Mouse (Mus musculus) neural tube, embryonic 14.5 days (tissue): ENCODE results near the gene Gm49450. TPM values are rescaled to one million over a fixed set of nuclear protein-coding genes. Genes with fewer than 3 reads are reported as not detected.
A peak's percentile ranks its signal among the peaks of the same experiment; 100 is the strongest.

Source experiments
- ATAC-seq: fragments of 200-750 bp; cut with Nextera tagmentation; 2 replicates; pipeline ENCODE4 v1.8.0; 2017; ENCODE audit warnings: low read depth, mild to moderate bottlenecking, moderate TSS enrichment, moderate library complexity
- H3K27ac ChIP-seq: fragments of 300-500 bp; sonication (generic); 2 replicates; pipeline ENCODE4 v1.5.1; 2014; ENCODE audit warnings: low read depth, mild to moderate bottlenecking, control low read depth, low read length, moderate library complexity, mixed read lengths
- H3K27me3 ChIP-seq: fragments of 300-500 bp; sonication (generic); 2 replicates; pipeline ENCODE4 v1.6.1; 2014; ENCODE audit warnings: low read length; ENCODE audit not compliant: control insufficient read depth, insufficient read depth
- H3K36me3 ChIP-seq: fragments of 300-500 bp; sonication (generic); 2 replicates; pipeline ENCODE4 v1.6.1; 2014; ENCODE audit warnings: low read length, mixed read lengths; ENCODE audit not compliant: control insufficient read depth, insufficient read depth
- H3K4me1 ChIP-seq: fragments of 300-500 bp; sonication (generic); 2 replicates; pipeline ENCODE4 v1.6.1; 2014; ENCODE audit warnings: low read length; ENCODE audit not compliant: control insufficient read depth, insufficient read depth
- H3K4me2 ChIP-seq: fragments of 300-500 bp; sonication (generic); 2 replicates; pipeline ENCODE4 v1.6.1; 2014; ENCODE audit warnings: mild to moderate bottlenecking, low read depth, low read length, control low read depth
- H3K4me3 ChIP-seq: fragments of 300-500 bp; sonication (generic); 2 replicates; pipeline ENCODE4 v1.5.1; 2014; ENCODE audit warnings: low read depth, low read length, control low read depth, mixed read lengths
- H3K9ac ChIP-seq: fragments of 300-500 bp; sonication (generic); replicated peaks from 2 replicates; pipeline ENCODE4 v1.6.1; 2014; ENCODE audit warnings: low read depth, mild to moderate bottlenecking, control low read depth, low read length, mixed read lengths
- H3K9me3 ChIP-seq: fragments of 300-500 bp; sonication (generic); 2 replicates; pipeline ENCODE4 v1.6.1; 2016; ENCODE audit warnings: low read length; ENCODE audit not compliant: control insufficient read depth
- WGBS: fragments of 180-500 bp; shearing (Covaris S2); extraction: QIAGEN DNeasy Blood & Tissue Kit; methylation state at CpG from one replicate; pipeline ENCODE4 v1.1.7; 2014; 5-methylcytosine and 5-hydroxymethylcytosine counted together
- polyA plus RNA-seq: library from polyadenylated mRNA; unstranded; fragments of >200 nt; fragmentation: Nextera tagmentation; extraction: Ambion mirVana; gene quantifications from 2 replicates; pipeline ENCODE4 v1.2.1, GENCODE M21; 2014

Gm49450 gene
- polyA plus RNA-seq, 1 experiment from 2014 or later = not detected

DNA sequence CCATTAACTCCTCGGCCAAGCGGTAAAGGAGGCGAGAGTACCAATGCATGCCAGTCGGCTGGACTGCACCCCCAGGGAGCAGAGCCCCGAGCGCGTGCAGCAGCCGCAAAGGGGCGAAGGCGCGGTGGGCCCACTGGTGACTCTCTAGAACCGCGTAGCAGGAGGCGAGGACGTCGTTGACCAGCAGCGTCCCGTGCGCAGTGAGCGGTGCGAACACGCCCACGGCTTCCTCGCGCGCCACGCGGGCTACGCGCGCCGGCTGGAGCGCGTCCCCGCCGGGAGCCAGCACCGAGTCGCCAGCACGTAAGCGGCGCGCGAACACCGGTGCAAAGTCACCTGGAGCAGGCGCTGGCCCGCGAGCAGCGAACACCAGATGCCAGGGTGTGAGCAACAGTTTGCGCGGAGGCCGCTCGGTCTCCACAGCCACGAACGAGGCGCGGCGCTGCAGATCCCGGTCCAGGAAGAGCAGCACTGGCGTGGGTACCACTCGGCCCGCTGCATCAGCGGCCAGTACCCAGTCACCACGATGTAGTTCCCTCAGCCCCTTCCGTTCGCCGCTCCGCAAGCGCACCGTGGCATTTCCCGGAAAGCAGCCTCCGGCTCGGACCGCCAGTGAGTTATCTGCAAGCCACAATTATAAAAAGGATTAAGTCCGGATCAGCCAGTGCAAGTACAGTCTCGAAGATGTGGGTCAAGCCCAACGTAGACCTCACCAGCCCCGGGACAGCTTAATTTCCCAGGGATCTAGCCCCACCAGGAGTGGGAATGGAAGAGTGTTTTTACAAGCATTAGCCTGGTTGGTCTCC lies 59.2 kb downstream of the Gm49450 start, which contains the start of gene Rhebl1:
Rhebl1 (minus strand) TSS at position 601 of the 806 bp plus-strand sequence.
- Histone ChIP-seq H3K9me3 (no peaks in the 10 kb centered on the region), H3K4me1 (peaks cover 14% of the 10 kb centered on the region), H3K4me2 (peak within 1 kb of the TSS; percentile 92), H3K27me3 (peaks cover 54% of the 10 kb centered on the region), H3K9ac (peak within 1 kb of the TSS; percentile 44), H3K4me3 (peak within 1 kb of the TSS; percentile 41), H3K27ac (no peak within 1 kb of the TSS), H3K36me3 (no peaks in the 10 kb centered on the region)
- ATAC-seq = no peak
- WGBS = under 1% methylated on average over 67 of the region's 77 CpGs

DNA sequence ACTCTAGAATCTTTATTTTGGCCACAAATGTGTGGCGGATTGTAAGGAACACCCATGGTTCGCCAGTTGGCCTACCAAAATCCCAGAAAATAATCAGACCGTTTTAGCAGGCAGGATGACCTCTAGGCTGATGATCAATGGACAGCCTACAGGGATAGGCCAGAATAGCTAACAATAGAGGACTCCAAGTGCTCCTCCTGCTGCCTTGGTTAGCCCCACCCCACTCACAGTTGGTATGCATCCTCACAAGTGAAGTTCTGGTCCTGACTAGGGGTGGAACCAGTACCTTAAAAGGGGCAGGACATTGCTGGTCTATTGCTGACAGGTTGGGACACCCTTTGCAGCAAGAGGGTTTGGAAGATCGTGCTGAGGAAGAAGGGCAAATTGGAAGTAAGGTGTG lies 60.3 kb downstream of the Gm49450 start:
- no peak overlapping the region for H3K9ac ChIP-seq
- no peaks in the 10 kb centered on the region for H3K36me3 ChIP-seq
- no peaks in the 10 kb centered on the region for H3K9me3 ChIP-seq
- no peak overlapping the region for H3K4me3 ChIP-seq
- H3K27ac ChIP-seq = no peak overlapping the region
- no peak overlapping the region for H3K4me2 ChIP-seq
- peaks cover 48% of the 10 kb centered on the region for H3K27me3 ChIP-seq
- H3K4me1 ChIP-seq = peaks cover 14% of the 10 kb centered on the region
- WGBS = 39% methylated on average over 4 of the region's 4 CpGs
- ATAC-seq = no peak

DNA sequence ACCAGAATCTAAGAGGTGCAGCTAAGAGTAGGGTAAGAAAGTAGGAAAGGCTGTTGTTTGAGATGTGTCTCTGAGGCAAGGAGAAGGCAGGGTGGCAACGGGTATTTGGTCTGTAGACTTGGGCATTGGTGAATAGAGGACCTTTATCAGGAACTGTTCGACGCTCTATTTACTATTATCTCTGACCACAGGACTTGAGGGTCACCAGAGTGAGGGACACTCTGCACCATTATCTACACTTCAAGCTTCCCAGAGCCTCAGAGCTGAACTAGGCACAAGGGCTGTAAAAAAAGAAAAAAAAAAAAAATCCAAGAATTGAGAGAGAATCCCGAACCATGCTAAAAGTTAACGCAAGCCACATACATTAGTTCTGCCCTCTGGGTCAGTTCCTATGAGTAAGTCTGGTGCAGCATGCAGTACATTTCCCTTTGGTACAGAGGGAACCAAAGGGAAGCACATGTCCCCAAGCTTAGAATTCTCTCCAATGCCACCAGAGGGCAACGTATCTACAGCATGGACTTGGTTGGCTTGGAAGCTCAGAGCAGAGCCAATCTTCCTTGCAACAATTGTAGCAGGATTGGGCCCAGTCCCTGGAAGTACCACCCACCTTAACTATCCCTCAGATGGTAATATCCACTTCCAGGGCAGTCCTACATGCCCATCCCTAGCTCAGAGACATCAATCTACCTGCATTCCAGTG lies 61.3 kb downstream of the Gm49450 start:
- Histone ChIP-seq H3K9ac (no peak overlapping the region), H3K27ac (no peak overlapping the region), H3K9me3 (no peaks in the 10 kb centered on the region), H3K4me3 (no peak overlapping the region), H3K4me2 (no peak overlapping the region), H3K27me3 (peaks cover 44% of the 10 kb centered on the region), H3K4me1 (peaks cover 14% of the 10 kb centered on the region), H3K36me3 (no peaks in the 10 kb centered on the region)
- ATAC-seq = peak; percentile 72; the same call in 1 of the 2 replicates
- 44% methylated on average over 6 of the region's 6 CpGs for WGBS

DNA sequence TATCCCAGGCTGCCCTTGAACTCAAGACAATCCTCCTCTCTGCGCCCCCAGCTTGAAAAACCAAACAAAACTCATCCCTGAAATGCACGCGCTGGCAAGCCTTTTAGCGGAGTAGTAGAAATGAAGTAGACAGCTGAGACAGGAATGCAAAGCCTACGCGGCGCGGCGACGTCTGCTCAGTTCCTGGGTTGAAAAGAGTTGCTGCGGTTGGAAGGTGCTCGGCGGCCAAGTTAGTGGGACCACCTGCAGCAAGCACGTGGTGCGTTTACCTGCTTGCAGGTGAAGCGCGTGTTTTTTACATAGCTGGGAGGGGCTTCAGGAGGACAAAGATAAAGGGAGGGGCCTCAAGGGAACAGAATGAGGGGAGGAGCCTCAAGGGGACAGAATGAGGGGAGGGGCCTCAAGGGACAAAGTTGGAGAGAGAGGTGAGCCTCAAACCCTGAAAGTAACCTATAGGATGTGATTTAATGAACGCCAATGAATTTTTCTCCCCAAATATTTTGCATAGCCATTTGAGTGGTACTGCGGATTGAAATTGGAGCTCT lies 62.1 kb downstream of the Gm49450 start:
- WGBS = 12% methylated on average over 19 of the region's 19 CpGs
- Histone ChIP-seq H3K4me2 (no peak overlapping the region), H3K4me3 (no peak overlapping the region), H3K36me3 (no peaks in the 10 kb centered on the region), H3K27ac (no peak overlapping the region), H3K9ac (no peak overlapping the region), H3K27me3 (peaks cover 38% of the 10 kb centered on the region), H3K4me1 (peaks cover 14% of the 10 kb centered on the region), H3K9me3 (no peaks in the 10 kb centered on the region)
- ATAC-seq = no peak

DNA sequence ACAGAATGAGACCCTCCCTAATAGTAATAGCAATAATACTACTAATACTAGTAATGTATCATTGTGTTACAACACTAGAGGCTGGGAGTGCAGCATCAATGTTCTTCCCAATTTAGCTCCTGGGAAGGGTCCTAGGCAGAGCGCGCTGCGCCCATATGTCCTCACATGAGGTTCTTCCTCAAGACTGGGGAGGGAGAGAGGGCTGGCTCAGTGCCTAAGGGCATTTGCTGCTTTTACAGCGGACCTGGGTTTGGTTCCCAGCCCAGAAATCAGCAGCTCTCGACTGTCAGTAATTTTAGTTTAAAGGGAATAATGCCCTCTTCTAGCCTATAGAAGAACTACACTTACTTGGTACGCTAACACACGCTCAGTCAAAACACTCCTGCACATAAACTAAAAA lies 65.8 kb downstream of the Gm49450 start:
- no peaks in the 10 kb centered on the region for H3K9me3 ChIP-seq
- peaks cover 5% of the 10 kb centered on the region for H3K27me3 ChIP-seq
- 81% methylated on average over 7 of the region's 7 CpGs for whole genome bisulfite sequencing
- H3K4me1 ChIP-seq = no peaks in the 10 kb centered on the region
- H3K4me3 ChIP-seq = no peak overlapping the region
- no peak overlapping the region for H3K4me2 ChIP-seq
- no peaks in the 10 kb centered on the region for H3K36me3 ChIP-seq
- H3K9ac ChIP-seq = no peak overlapping the region
- no peak overlapping the region for H3K27ac ChIP-seq
- no peak for ATAC-seq

DNA sequence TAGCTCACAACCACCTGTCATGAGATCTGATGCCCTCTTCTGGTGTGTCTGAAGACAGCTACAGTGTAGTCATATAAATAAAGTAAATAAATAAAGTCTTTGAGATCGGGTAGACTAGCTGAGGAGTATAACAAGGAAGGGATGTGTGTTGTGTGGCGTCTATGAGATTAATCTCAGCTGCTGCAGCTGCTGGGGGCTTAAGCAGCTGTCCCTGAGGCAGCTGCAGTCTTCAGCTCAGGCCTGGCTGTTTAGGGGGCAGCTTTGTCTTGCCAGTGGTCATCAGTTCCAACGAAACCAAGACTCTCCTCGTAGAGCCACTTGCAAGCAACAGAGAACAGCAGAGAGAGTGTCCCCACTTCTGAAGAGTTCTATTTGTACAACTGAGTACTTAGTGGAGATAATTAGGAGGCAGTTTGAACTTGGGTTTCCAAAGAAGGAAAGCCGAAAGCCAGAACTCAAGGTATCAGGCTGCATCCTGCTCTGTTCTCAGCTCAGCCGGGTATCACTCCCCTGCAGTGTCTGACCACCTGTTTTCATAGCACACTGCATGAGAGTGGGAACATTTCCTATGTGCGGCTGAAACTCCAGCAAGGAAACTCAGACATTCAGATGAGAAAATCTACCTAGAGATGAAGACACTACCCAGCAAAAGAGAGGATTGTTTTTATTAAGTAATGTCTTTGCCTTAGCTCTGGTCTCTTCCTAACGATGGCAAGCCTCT lies 66.5 kb downstream of the Gm49450 start:
- no peaks in the 10 kb centered on the region for H3K4me1 ChIP-seq
- H3K4me2 ChIP-seq = no peak overlapping the region
- no peaks in the 10 kb centered on the region for H3K36me3 ChIP-seq
- no peak for ATAC-seq
- H3K27me3 ChIP-seq = peaks cover 5% of the 10 kb centered on the region
- no peak overlapping the region for H3K9ac ChIP-seq
- no peaks in the 10 kb centered on the region for H3K9me3 ChIP-seq
- H3K27ac ChIP-seq = no peak overlapping the region
- 68% methylated on average over 8 of the region's 8 CpGs for WGBS
- no peak overlapping the region for H3K4me3 ChIP-seq

DNA sequence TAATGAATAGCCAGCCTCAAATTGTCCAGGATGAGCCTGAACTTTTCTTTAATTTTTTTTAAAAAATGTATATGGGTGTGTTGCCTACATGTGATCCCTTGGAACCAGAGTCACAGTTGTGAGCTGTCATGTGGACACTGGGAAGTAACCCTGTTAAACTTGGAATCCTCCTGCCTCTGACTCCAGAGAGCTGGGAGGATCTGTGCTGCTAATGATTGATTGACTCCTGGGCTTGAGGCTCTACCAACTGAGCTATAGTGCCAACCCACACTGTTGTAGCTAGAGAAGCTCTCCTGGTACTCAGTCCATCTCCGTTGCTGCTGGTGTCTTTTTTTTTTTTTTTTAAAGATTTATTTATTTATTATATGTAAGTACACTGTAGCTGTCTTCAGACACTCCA lies 69.2 kb downstream of the Gm49450 start:
- no peak overlapping the region for H3K4me3 ChIP-seq
- ATAC-seq = no peak
- no peak overlapping the region for H3K27ac ChIP-seq
- no peaks in the 10 kb centered on the region for H3K36me3 ChIP-seq
- no peaks in the 10 kb centered on the region for H3K9me3 ChIP-seq
- H3K9ac ChIP-seq = no peak overlapping the region
- H3K27me3 ChIP-seq = no peaks in the 10 kb centered on the region
- WGBS = 94% methylated on average over 1 of the region's 1 CpGs
- H3K4me2 ChIP-seq = no peak overlapping the region
- no peaks in the 10 kb centered on the region for H3K4me1 ChIP-seq

GRCm38 (mm10) chr15:98883661-98884060 lies 69.7 kb downstream of the Gm49450 start:
- H3K27me3 ChIP-seq = no peaks in the 10 kb centered on the region
- no peak overlapping the region for H3K27ac ChIP-seq
- H3K4me2 ChIP-seq = no peak overlapping the region
- no peak overlapping the region for H3K9ac ChIP-seq
- no peaks in the 10 kb centered on the region for H3K36me3 ChIP-seq
- no peak overlapping the region for H3K4me3 ChIP-seq
- ATAC-seq = no peak
- H3K9me3 ChIP-seq = no peaks in the 10 kb centered on the region
- H3K4me1 ChIP-seq = no peaks in the 10 kb centered on the region
